Mouse (Mus musculus) E14TG2a.4 (cell line): ENCODE data around the gene Inpp5a.

Experiments
- H3K27me3 ChIP-seq: 2 replicates; pipeline ENCODE4 v1.6.1; 2014; ENCODE audit warnings: low read length, control low read depth; ENCODE audit not compliant: insufficient read depth
- H3K36me3 ChIP-seq: 2 replicates; pipeline ENCODE4 v1.6.1; 2014; ENCODE audit warnings: low read length, control low read depth; ENCODE audit not compliant: insufficient read depth
- H3K4me1 ChIP-seq: replicated peaks from 2 replicates; pipeline ENCODE4 v1.6.1; 2014; ENCODE audit warnings: low read depth, low read length, control low read depth
- H3K4me3 ChIP-seq: replicated peaks from 2 replicates; pipeline ENCODE4 v1.5.1; 2014; ENCODE audit warnings: mild to moderate bottlenecking, low read length
- H3K9me3 ChIP-seq: 2 replicates; pipeline ENCODE4 v1.6.1; 2014; ENCODE audit warnings: low read length, control low read depth
- CTCF ChIP-seq: conservative IDR thresholded peaks from 2 replicates; pipeline ENCODE4 v1.5.1; 2014; ENCODE audit warnings: low read length
- NANOG ChIP-seq: IDR thresholded peaks from 2 replicates; pipeline ENCODE4 v1.6.1; 2014; ENCODE audit warnings: borderline replicate concordance, low read length, mixed read lengths
- POU5F1 ChIP-seq: IDR thresholded peaks from 2 replicates; pipeline ENCODE4 v1.6.1; 2014; ENCODE audit warnings: low read length, borderline replicate concordance

The Inpp5a gene

DNA sequence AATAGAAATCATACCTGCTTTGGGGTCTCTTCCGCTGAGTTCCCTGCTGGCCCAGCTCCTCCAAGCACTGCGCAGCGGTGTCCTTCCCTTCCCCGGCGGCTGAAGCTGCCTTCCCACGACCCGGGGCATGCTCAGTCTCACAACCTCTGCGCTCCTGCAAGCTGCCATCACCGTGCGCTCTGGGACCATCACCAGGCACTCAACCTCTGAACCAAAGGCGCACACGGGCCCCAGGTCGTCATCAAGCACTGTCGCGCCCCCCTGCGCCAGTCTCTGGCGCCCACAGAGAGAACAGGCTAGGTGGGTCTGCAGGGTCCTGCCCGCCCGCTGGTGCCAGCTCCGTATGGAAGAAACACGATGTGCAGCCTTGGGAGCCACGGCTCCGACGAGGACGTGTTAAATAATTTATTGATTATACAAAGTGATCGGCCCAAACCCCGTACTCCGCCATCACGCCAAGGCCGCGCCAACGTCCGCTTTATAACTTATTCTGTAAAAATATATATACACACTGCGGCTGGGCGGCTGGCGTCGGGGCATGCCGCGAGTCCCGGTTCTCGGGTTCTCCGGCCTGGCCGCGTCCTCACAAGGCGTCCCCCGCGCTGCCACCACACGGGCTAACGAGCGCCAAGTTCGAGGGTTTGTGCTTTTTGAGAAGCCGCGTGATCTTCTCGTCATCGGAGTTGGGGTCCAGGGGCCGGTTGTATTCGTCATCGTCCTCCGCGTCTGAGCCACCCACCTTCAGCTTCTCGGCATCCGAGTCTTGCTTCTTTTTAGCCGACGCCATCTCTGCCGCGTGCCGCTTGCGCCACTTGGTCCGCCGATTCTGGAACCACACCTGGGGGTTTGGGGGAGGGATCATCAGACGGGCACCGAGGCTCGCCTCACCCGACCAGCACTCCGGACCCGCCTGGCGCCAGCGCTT, 192.2 kb downstream of the Inpp5a start:
- Histone ChIP-seq H3K4me1 (peaks cover 86% of the 10 kb centered on the region), H3K27me3 (peaks cover 96% of the 10 kb centered on the region), H3K9me3 (no peaks in the 10 kb centered on the region), H3K4me3 (peak overlapping the region; percentile 79), H3K36me3 (no peaks in the 10 kb centered on the region)
- TF ChIP-seq NANOG (no peak), CTCF (no peak), POU5F1 (no peak)

GRCm38 (mm10) chr7:139581801-139582571, 193.1 kb downstream of the Inpp5a start:
- TF ChIP-seq POU5F1 (no peak), NANOG (no peak), CTCF (no peak)
- Histone ChIP-seq H3K36me3 (no peaks in the 10 kb centered on the region), H3K27me3 (peaks cover 96% of the 10 kb centered on the region)

GRCm38 (mm10) chr7:139582595-139582994, 193.7 kb downstream of the Inpp5a start, which contains the start of gene Nkx6-2:
Nkx6-2 (minus strand) TSS chr7:139582797.
- Histone ChIP-seq H3K9me3 (no peaks in the 10 kb centered on the region), H3K27me3 (peaks cover 97% of the 10 kb centered on the region), H3K36me3 (no peaks in the 10 kb centered on the region), H3K4me1 (peaks cover 81% of the 10 kb centered on the region), H3K4me3 (peak within 1 kb of the TSS; percentile 79)
- TF ChIP-seq NANOG, result no peak
- no peak for TF ChIP-seq POU5F1
- no peak for TF ChIP-seq CTCF

More at GRCm38 (mm10) chr7:139581801-139582571, 193.1 kb downstream of the Inpp5a start:
- Histone ChIP-seq H3K4me3 (peak overlapping the region; percentile 79), H3K4me1 (peaks cover 86% of the 10 kb centered on the region), H3K9me3 (no peaks in the 10 kb centered on the region)

GRCm38 (mm10) chr7:139583094-139583737, 194.3 kb downstream of the Inpp5a start:
- peaks cover 74% of the 10 kb centered on the region for H3K4me1 ChIP-seq
- H3K27me3 ChIP-seq, result peaks cover 97% of the 10 kb centered on the region
- TF ChIP-seq NANOG (no peak), CTCF (no peak), POU5F1 (no peak)
- no peaks in the 10 kb centered on the region for H3K9me3 ChIP-seq
- peak overlapping the region; percentile 79; the same call in 1 of the 2 replicates for H3K4me3 ChIP-seq
- no peaks in the 10 kb centered on the region for H3K36me3 ChIP-seq

DNA sequence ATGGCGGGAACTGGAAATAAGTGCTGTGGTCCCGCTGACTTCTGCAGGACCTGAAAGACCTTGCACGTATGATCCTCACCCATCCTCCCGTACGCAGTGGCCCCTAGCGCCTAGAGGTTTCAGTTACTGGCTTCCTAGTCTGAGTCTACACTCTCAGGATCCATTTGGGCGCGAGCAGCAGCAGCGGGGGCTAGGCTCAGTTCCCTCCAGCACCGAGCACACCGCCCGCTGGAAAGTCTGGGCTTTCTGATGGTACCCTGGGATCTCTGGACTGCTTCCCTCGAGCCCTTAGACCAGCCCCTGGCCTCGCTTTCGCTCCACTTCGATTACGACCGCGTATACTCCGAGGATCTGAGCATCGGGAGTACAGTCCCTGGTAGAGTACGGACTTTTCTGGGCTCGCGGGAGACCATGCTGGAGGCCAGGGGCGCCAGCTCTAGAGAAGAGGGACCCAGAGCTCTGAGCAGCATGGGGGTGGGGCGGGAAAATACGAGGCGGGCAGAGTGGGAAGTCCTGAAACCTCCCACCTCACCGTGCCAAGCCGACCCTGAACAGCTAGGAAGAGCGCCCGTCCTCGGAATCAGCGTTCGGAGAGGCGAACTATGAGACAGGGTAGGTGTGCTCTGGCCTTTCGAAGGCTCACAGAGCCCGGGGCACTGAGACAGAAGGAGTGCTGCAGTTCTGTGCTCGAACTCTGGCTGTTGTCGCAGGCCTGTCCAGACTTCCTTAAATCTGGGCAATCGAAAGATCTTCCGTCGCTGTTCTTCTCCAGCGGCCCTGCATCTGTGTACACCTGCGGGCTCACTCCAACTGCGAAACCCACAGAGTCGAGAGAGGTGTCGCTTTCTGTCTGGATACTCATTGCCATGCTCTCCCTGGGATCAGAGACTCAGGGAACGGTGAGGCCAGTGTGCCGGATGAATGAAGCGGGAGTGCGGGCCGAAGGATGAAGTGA, 195.6 kb downstream of the Inpp5a start:
- H3K4me1 ChIP-seq, result peaks cover 62% of the 10 kb centered on the region
- H3K27me3 ChIP-seq, result peaks cover 94% of the 10 kb centered on the region
- H3K36me3 ChIP-seq, result no peaks in the 10 kb centered on the region
- H3K9me3 ChIP-seq, result no peaks in the 10 kb centered on the region
- TF ChIP-seq POU5F1, result no peak
- TF ChIP-seq NANOG, result no peak
- peak overlapping the region; percentile 55 for H3K4me3 ChIP-seq

DNA sequence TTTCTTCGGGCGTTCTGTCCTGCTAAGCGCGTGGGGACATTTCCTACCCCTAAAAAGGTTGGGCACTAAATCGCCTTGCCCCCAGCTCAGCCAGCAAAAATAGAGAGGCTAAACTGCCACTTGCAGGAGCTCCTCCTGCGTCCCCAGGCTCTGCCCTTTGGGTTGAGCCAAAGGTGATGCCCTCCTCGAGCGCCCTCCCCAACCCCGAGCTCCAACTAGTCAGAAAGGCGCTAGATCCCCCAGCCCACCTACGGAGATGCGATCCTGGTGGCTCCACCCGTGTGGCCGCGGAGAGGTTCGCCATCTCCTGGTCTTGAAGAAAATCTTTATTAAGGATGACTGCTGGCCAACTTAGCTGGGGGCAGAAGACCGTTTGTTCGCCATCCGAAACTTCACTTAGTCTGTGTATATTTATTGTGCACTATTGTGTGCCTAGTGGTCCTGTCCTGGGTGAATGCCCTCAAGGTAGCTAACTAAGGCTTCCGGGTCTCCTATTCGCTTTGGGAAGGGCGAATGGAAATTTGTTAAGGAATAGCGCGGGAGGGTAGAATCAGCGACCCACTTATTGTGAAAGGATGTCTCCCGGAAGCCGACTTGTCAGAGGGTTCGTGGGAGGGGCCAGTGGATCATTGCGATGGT, 196.4 kb downstream of the Inpp5a start:
- no peaks in the 10 kb centered on the region for H3K9me3 ChIP-seq
- H3K4me1 ChIP-seq, result peaks cover 58% of the 10 kb centered on the region
- peak overlapping the region; percentile 55 for H3K4me3 ChIP-seq
- no peaks in the 10 kb centered on the region for H3K36me3 ChIP-seq
- peaks cover 89% of the 10 kb centered on the region for H3K27me3 ChIP-seq
- TF ChIP-seq NANOG, result no peak
- no peak for TF ChIP-seq CTCF
- TF ChIP-seq POU5F1, result no peak

- TF ChIP-seq CTCF (no peak), POU5F1 (no peak), NANOG (no peak)
- H3K4me3 ChIP-seq, result no peak overlapping the region
- H3K36me3 ChIP-seq, result no peaks in the 10 kb centered on the region
- peaks cover 69% of the 10 kb centered on the region for H3K4me1 ChIP-seq
- peaks cover 63% of the 10 kb centered on the region for H3K27me3 ChIP-seq
- H3K9me3 ChIP-seq, result no peaks in the 10 kb centered on the region
These were observed 199.0 kb downstream of the Inpp5a start for GRCm38 (mm10) chr7:139587919-139588318.
